Mouse (Mus musculus): ENCODE data around the gene Sec13. TPM values are rescaled to one million over a fixed set of nuclear protein-coding genes. Genes with fewer than 3 reads are reported as not detected.

The Sec13 gene
- 112 TPM for polyA plus RNA-seq (2015; fragmentation: Illumina TruSeq; extraction: RNeasy Lipid Tissue Mini Kit (QIAGEN cat#74804); ENCODE audit: low read depth, low replicate concordance)

GRCm38 (mm10) chr6:113740236-113741217 is at the start of gene Sec13:
Gene Sec13 (minus strand): TSS chr6:113740743.

GRCm38 (mm10) chr6:113719878-113720277 is 20.7 kb downstream of the Sec13 start, which contains the start of gene Ghrl:
Gene Ghrl (minus strand): TSS chr6:113719880.

GRCm38 (mm10) chr6:113696582-113697221 is 43.8 kb downstream of the Sec13 start, which contains the start of gene Tatdn2:
Gene Tatdn2 (plus strand): TSS chr6:113697050.

Other genes starting within 250 kb of the Sec13 start
- 33.7 TPM for gene Prrt3, start 238.8 kb downstream of the Sec13 start, polyA plus RNA-seq (2015; fragmentation: Illumina TruSeq; extraction: RNeasy Lipid Tissue Mini Kit (QIAGEN cat#74804); ENCODE audit: low read depth, low replicate concordance)
- gene Emc3, start 209.1 kb downstream of the Sec13 start, polyA plus RNA-seq (2015; fragmentation: Illumina TruSeq; extraction: RNeasy Lipid Tissue Mini Kit (QIAGEN cat#74804); ENCODE audit: low read depth, low replicate concordance) = 97.5 TPM
- 2.2 TPM for gene Fancd2, start 209.1 kb downstream of the Sec13 start, polyA plus RNA-seq (2015; fragmentation: Illumina TruSeq; extraction: RNeasy Lipid Tissue Mini Kit (QIAGEN cat#74804); ENCODE audit: low read depth, low replicate concordance)
- not detected for gene Fancd2os, start 140.0 kb downstream of the Sec13 start, polyA plus RNA-seq (2015; fragmentation: Illumina TruSeq; extraction: RNeasy Lipid Tissue Mini Kit (QIAGEN cat#74804); ENCODE audit: low read depth, low replicate concordance)
- gene Brk1, start 136.0 kb downstream of the Sec13 start, polyA plus RNA-seq (2015; fragmentation: Illumina TruSeq; extraction: RNeasy Lipid Tissue Mini Kit (QIAGEN cat#74804); ENCODE audit: low read depth, low replicate concordance) = 365 TPM
- 48.7 TPM for gene Vhl, start 116.8 kb downstream of the Sec13 start, polyA plus RNA-seq (2015; fragmentation: Illumina TruSeq; extraction: RNeasy Lipid Tissue Mini Kit (QIAGEN cat#74804); ENCODE audit: low read depth, low replicate concordance)
- 15.4 TPM for gene Irak2, start 102.3 kb downstream of the Sec13 start, polyA plus RNA-seq (2015; fragmentation: Illumina TruSeq; extraction: RNeasy Lipid Tissue Mini Kit (QIAGEN cat#74804); ENCODE audit: low read depth, low replicate concordance)
- 39.0 TPM for gene Tatdn2, start 43.7 kb downstream of the Sec13 start, polyA plus RNA-seq (2015; fragmentation: Illumina TruSeq; extraction: RNeasy Lipid Tissue Mini Kit (QIAGEN cat#74804); ENCODE audit: low read depth, low replicate concordance)
- gene Ghrl, start 20.9 kb downstream of the Sec13 start, polyA plus RNA-seq (2015; fragmentation: Illumina TruSeq; extraction: RNeasy Lipid Tissue Mini Kit (QIAGEN cat#74804); ENCODE audit: low read depth, low replicate concordance) = not detected

Measured in brain, adult 10 weeks (tissue).